Mouse (Mus musculus) limb, embryonic 15.5 days (tissue): ENCODE results near the gene Nat8f3. TPM values are rescaled to one million over a fixed set of nuclear protein-coding genes. Genes with fewer than 3 reads are reported as not detected.
"Not testable (repeated sequence)": the region's sequence is repeated elsewhere in the genome, so short reads cannot be mapped to it uniquely, and the experiment has no call there.

Experiments used
- ATAC-seq: fragments of 200-750 bp; cut with Nextera tagmentation; 2 replicates; pipeline ENCODE4 v1.8.0; 2017; ENCODE audit warnings: low read depth, moderate TSS enrichment; ENCODE audit not compliant: insufficient number of reproducible peaks, low FRiP score, low TSS enrichment
- H3K27ac ChIP-seq: fragments of 300-500 bp; sonication (generic); 2 replicates; pipeline ENCODE4 v1.5.1; 2015; ENCODE audit warnings: moderate library complexity, mild to moderate bottlenecking, inconsistent platforms
- H3K27me3 ChIP-seq: fragments of 300-500 bp; sonication (generic); 2 replicates; pipeline ENCODE4 v1.6.1; 2015; ENCODE audit warnings: inconsistent platforms
- H3K36me3 ChIP-seq: fragments of 300-500 bp; sonication (generic); 2 replicates; pipeline ENCODE4 v1.6.1; 2015; ENCODE audit warnings: inconsistent platforms
- H3K4me1 ChIP-seq: fragments of 300-500 bp; sonication (generic); 2 replicates; pipeline ENCODE4 v1.6.1; 2015; ENCODE audit warnings: inconsistent platforms
- H3K4me2 ChIP-seq: fragments of 300-500 bp; sonication (generic); 2 replicates; pipeline ENCODE4 v1.6.1; 2015; ENCODE audit warnings: mild to moderate bottlenecking, inconsistent platforms
- H3K4me3 ChIP-seq: fragments of 300-500 bp; sonication (generic); 2 replicates; pipeline ENCODE4 v1.5.1; 2015; ENCODE audit warnings: mild to moderate bottlenecking, inconsistent platforms
- H3K9ac ChIP-seq: fragments of 300-500 bp; sonication (generic); 2 replicates; pipeline ENCODE4 v1.6.1; 2015; ENCODE audit warnings: inconsistent platforms
- H3K9me3 ChIP-seq: fragments of 300-500 bp; sonication (generic); 2 replicates; pipeline ENCODE4 v1.6.1; 2016; ENCODE audit warnings: inconsistent platforms
- WGBS: fragments of 180-500 bp; shearing (Covaris S2); methylation state at CpG from one replicate; pipeline ENCODE4 v1.1.7; 2015; 5-methylcytosine and 5-hydroxymethylcytosine counted together
- polyA plus RNA-seq: library from polyadenylated mRNA; unstranded; fragments of >200 nt; fragmentation: Nextera tagmentation; extraction: Ambion mirVana; gene quantifications from 2 replicates; pipeline ENCODE4 v1.2.1, GENCODE M21; 2015

Gene Nat8f3
- not detected in 2 replicates for polyA plus RNA-seq

GRCm38 (mm10) chr6:85765532-85765931, at the start of gene Nat8f3:
Gene Nat8f3 (minus strand): TSS chr6:85765754.
- not testable (repeated sequence) for H3K27ac ChIP-seq, H3K9me3 ChIP-seq, H3K4me2 ChIP-seq, H3K27me3 ChIP-seq, H3K9ac ChIP-seq, H3K4me3 ChIP-seq, ATAC-seq, H3K36me3 ChIP-seq, H3K4me1 ChIP-seq
- 59% methylated on average over 13 of the region's 13 CpGs for WGBS

GRCm38 (mm10) chr6:85813339-85813738, 47.8 kb upstream of the Nat8f3 start:
- Histone ChIP-seq H3K4me3 (no peak overlapping the region), H3K9me3 (no peaks in the 10 kb centered on the region), H3K27ac (no peak overlapping the region), H3K36me3 (no peaks in the 10 kb centered on the region), H3K9ac (no peak overlapping the region), H3K4me2 (no peak overlapping the region), H3K4me1 (no peaks in the 10 kb centered on the region), H3K27me3 (no peaks in the 10 kb centered on the region)
- ATAC-seq: no peak
- WGBS: 84% methylated on average over 2 of the region's 2 CpGs

- H3K27me3 ChIP-seq, H3K27ac ChIP-seq, H3K36me3 ChIP-seq, H3K4me1 ChIP-seq, ATAC-seq, H3K4me3 ChIP-seq, H3K9me3 ChIP-seq, H3K9ac ChIP-seq, H3K4me2 ChIP-seq: not testable (repeated sequence)
- 45% methylated on average over 3 of the region's 3 CpGs for WGBS
Observed at GRCm38 (mm10) chr6:85810942-85811537, 45.5 kb upstream of the Nat8f3 start.

GRCm38 (mm10) chr6:85810514-85810913, 45.0 kb upstream of the Nat8f3 start:
- not testable (repeated sequence) for H3K27ac ChIP-seq, ATAC-seq, H3K36me3 ChIP-seq, H3K9ac ChIP-seq, H3K27me3 ChIP-seq, H3K4me2 ChIP-seq, H3K4me3 ChIP-seq, H3K9me3 ChIP-seq, H3K4me1 ChIP-seq
- WGBS: 79% methylated on average over 3 of the region's 3 CpGs

- ATAC-seq, H3K27me3 ChIP-seq, H3K4me2 ChIP-seq, H3K27ac ChIP-seq, H3K4me3 ChIP-seq, H3K4me1 ChIP-seq, H3K36me3 ChIP-seq, H3K9me3 ChIP-seq, H3K9ac ChIP-seq: not testable (repeated sequence)
- 61% methylated on average over 3 of the region's 3 CpGs for WGBS
Observed at GRCm38 (mm10) chr6:85809784-85810183, 44.2 kb upstream of the Nat8f3 start.

- H3K27me3 ChIP-seq, ATAC-seq, H3K4me1 ChIP-seq, H3K36me3 ChIP-seq, H3K9ac ChIP-seq, H3K4me3 ChIP-seq, H3K27ac ChIP-seq, H3K9me3 ChIP-seq, H3K4me2 ChIP-seq: not testable (repeated sequence)
- 59% methylated on average over 5 of the region's 5 CpGs for whole genome bisulfite sequencing
Observed at GRCm38 (mm10) chr6:85803180-85803579, 37.6 kb upstream of the Nat8f3 start.

- not testable (repeated sequence) for H3K9ac ChIP-seq
Observed at GRCm38 (mm10) chr6:85763127-85764070, 2.2 kb downstream of the Nat8f3 start.

GRCm38 (mm10) chr6:85762678-85763077, 2.9 kb downstream of the Nat8f3 start:
- H3K4me3 ChIP-seq, H3K4me2 ChIP-seq, H3K4me1 ChIP-seq, H3K27ac ChIP-seq, ATAC-seq, H3K9me3 ChIP-seq, H3K9ac ChIP-seq, H3K36me3 ChIP-seq, H3K27me3 ChIP-seq: not testable (repeated sequence)
- 59% methylated on average over 2 of the region's 2 CpGs for WGBS

More at GRCm38 (mm10) chr6:85763127-85764070, 2.2 kb downstream of the Nat8f3 start:
- not testable (repeated sequence) for H3K4me3 ChIP-seq, H3K27me3 ChIP-seq, H3K9me3 ChIP-seq, H3K4me2 ChIP-seq, ATAC-seq, H3K27ac ChIP-seq, H3K36me3 ChIP-seq, H3K4me1 ChIP-seq
- 64% methylated on average over 6 of the region's 6 CpGs for WGBS

- not testable (repeated sequence) for H3K36me3 ChIP-seq, H3K27ac ChIP-seq, ATAC-seq, H3K4me2 ChIP-seq, H3K27me3 ChIP-seq, H3K4me3 ChIP-seq, H3K4me1 ChIP-seq, H3K9ac ChIP-seq, H3K9me3 ChIP-seq
- WGBS: 46% methylated on average over 4 of the region's 6 CpGs
Observed at GRCm38 (mm10) chr6:85755705-85756249, 9.8 kb downstream of the Nat8f3 start.

- not testable (repeated sequence) for H3K4me1 ChIP-seq, ATAC-seq, H3K36me3 ChIP-seq, H3K27ac ChIP-seq, H3K9ac ChIP-seq, H3K9me3 ChIP-seq, H3K27me3 ChIP-seq, H3K4me2 ChIP-seq, H3K4me3 ChIP-seq
- WGBS: 82% methylated on average over 10 of the region's 10 CpGs
Observed at GRCm38 (mm10) chr6:85713105-85713504, 52.4 kb downstream of the Nat8f3 start, which contains the start of gene Nat8f7. Gene Nat8f7 (minus strand): TSS chr6:85713205.

- not testable (repeated sequence) for H3K4me3 ChIP-seq, H3K9ac ChIP-seq, H3K27ac ChIP-seq, ATAC-seq, H3K9me3 ChIP-seq, H3K27me3 ChIP-seq, H3K4me1 ChIP-seq, H3K4me2 ChIP-seq, H3K36me3 ChIP-seq
- 14% methylated on average over 1 of the region's 1 CpGs for WGBS
Observed at GRCm38 (mm10) chr6:85709607-85710006, 55.9 kb downstream of the Nat8f3 start.

GRCm38 (mm10) chr6:85709206-85709605, 56.3 kb downstream of the Nat8f3 start:
- not testable (repeated sequence) for H3K4me1 ChIP-seq, H3K9me3 ChIP-seq, H3K9ac ChIP-seq, H3K4me2 ChIP-seq, ATAC-seq, H3K27ac ChIP-seq, H3K4me3 ChIP-seq, H3K27me3 ChIP-seq, H3K36me3 ChIP-seq
- WGBS: 83% methylated on average over 5 of the region's 5 CpGs
